In the genomic region with DNA sequence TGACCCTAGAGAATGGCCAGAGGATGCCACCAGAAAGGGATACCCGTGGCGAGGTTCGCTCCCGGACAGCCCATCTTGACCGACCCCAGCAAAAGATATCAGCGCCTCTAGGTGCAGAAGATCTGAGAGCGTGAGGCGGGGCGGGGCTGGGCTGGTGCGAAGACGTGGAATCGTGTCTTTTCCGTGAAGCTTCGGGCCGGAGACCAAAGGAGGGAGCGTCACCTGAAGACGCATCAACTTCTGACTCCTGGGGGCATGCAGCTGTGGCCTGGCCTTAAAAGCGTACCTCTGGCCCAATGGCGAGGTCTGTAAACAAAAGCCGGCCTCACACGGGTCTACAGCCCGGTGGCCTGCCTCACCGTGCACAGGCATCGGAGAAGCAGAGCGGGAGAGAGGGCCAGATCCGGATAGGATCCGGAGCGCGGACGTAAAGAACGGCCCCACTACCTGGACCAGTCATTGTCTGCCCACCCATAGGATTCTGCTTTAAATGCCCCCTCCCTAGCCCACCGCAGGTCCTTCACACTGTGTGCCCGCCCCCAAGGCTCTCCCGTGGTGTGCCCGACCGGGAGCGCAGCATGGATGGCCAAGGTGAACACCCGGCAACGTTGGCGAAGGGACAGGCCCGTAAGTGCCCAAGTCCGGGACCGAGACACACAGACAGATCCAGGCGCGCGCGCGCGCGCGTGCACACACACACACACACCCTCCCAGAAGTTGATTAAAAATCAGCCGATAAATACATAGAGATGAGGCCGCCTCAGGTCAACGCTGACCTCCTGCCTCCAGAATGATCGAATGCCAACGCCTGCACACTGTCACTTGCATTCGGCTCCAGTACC, we compare ENCODE assay signal across 8 mouse cellular contexts. TPM values are rescaled to one million over a fixed set of nuclear protein-coding genes. Genes with fewer than 3 reads are reported as not detected.
DNase-seq lines count a peak whose midpoint lies in the region; ATAC-seq and TF ChIP-seq lines count a peak whose summit lies in the region.

No protein-coding gene starts in this region.

- no peaks in the 10 kb centered on the region for H3K27me3 ChIP-seq in heart, embryonic 15.5 days
- peaks cover 10% of the 10 kb centered on the region for H3K27me3 ChIP-seq in liver, embryonic 14.5 days (ENCODE audit: control insufficient read depth, insufficient read depth, low read length)
- H3K27me3 ChIP-seq in neural tube, embryonic 12.5 days (replicated peaks): no peaks in the 10 kb centered on the region
- no peaks in the 10 kb centered on the region for H3K27me3 ChIP-seq in thymus, adult 2 months (ENCODE audit: control insufficient read depth, insufficient read depth, low read length)

- H3K27ac ChIP-seq in heart, embryonic 15.5 days: peak overlapping the region; percentile 72
- no peak overlapping the region for H3K27ac ChIP-seq in liver, embryonic 14.5 days
- peak overlapping the region; percentile 71 for H3K27ac ChIP-seq in neural tube, embryonic 12.5 days
- H3K27ac ChIP-seq in thymus, adult 2 months (ENCODE audit: control insufficient read depth, insufficient read depth, low read length): no peak overlapping the region

- H3K9me3 ChIP-seq in heart, embryonic 15.5 days (replicated peaks): no peaks in the 10 kb centered on the region
- H3K9me3 ChIP-seq in liver, embryonic 14.5 days (ENCODE audit: control insufficient read depth, low read length): no peaks in the 10 kb centered on the region
- no peaks in the 10 kb centered on the region for H3K9me3 ChIP-seq in neural tube, embryonic 12.5 days

- TF ChIP-seq POLR2A in thymus, adult 2 months (IDR thresholded peaks at IDR 0.05; ENCODE audit: control insufficient read depth, extremely low read depth, insufficient read depth, low read length, poor library complexity): no peak

- ATAC-seq in heart, embryonic 15.5 days (replicated peaks; ENCODE audit: insufficient number of reproducible peaks, insufficient read depth, low FRiP score, low read depth): no peak
- ATAC-seq in liver, embryonic 14.5 days (ENCODE audit: insufficient read depth): peak; percentile 1; the same call in 1 of the 2 replicates
- peak; percentile 18 for ATAC-seq in neural tube, embryonic 12.5 days (ENCODE audit: low FRiP score, low read depth)

- no peak for TF ChIP-seq CTCF in liver, embryonic 14.5 days (IDR thresholded peaks at IDR 0.05; ENCODE audit: low read depth)
- no peak for TF ChIP-seq CTCF in thymus, adult 2 months (IDR thresholded peaks at IDR 0.05; ENCODE audit: borderline replicate concordance, control insufficient read depth, extremely low read depth, insufficient read depth, low read length, poor library complexity)

- peak overlapping the region; percentile 78 for H3K9ac ChIP-seq in heart, embryonic 15.5 days
- H3K9ac ChIP-seq in liver, embryonic 14.5 days (replicated peaks): peak overlapping the region; percentile 62
- peak overlapping the region; percentile 82 for H3K9ac ChIP-seq in neural tube, embryonic 12.5 days

- peak overlapping the region; percentile 98 for H3K4me2 ChIP-seq in heart, embryonic 15.5 days
- H3K4me2 ChIP-seq in liver, embryonic 14.5 days (ENCODE audit: low read depth): peak overlapping the region; percentile 87
- H3K4me2 ChIP-seq in neural tube, embryonic 12.5 days (replicated peaks): peak overlapping the region; percentile 91

- H3K36me3 ChIP-seq in heart, embryonic 15.5 days: no peaks in the 10 kb centered on the region
- H3K36me3 ChIP-seq in liver, embryonic 14.5 days (replicated peaks; ENCODE audit: control insufficient read depth, insufficient read depth, low read depth): no peaks in the 10 kb centered on the region
- no peaks in the 10 kb centered on the region for H3K36me3 ChIP-seq in neural tube, embryonic 12.5 days
- H3K36me3 ChIP-seq in thymus, adult 2 months (ENCODE audit: control insufficient read depth, insufficient read depth, low read length): no peaks in the 10 kb centered on the region

- H3K4me1 ChIP-seq in heart, embryonic 15.5 days (replicated peaks): peaks cover 27% of the 10 kb centered on the region
- peaks cover 11 to 14% of the 10 kb centered on the region in 2 experiments for H3K4me1 ChIP-seq in liver, embryonic 14.5 days (replicated peaks; ENCODE audit: control insufficient read depth in 2 of 2, insufficient read depth in 2 of 2, low read length in 1 of 2)
- peaks cover 32% of the 10 kb centered on the region for H3K4me1 ChIP-seq in neural tube, embryonic 12.5 days
- peaks cover 22% of the 10 kb centered on the region for H3K4me1 ChIP-seq in thymus, adult 2 months (replicated peaks; ENCODE audit: control insufficient read depth, insufficient read depth, low read length)

- TF ChIP-seq EP300 in liver, embryonic 14.5 days (IDR thresholded peaks at IDR 0.05; ENCODE audit: low read depth): no peak

- WGBS in heart, embryonic 15.5 days: under 1% methylated on average over 57 of the region's 57 CpGs
- WGBS in liver, embryonic 14.5 days (ENCODE audit: insufficient replicate concordance): under 1% methylated on average over 57 of the region's 57 CpGs
- WGBS in neural tube, embryonic 12.5 days: under 1% methylated on average over 57 of the region's 57 CpGs
- under 1% methylated on average over 57 of the region's 57 CpGs for WGBS in thymus, adult 2 months

- peak; percentile 54 for DNase-seq in 416B (ENCODE audit: low read depth)
- DNase-seq in adrenal gland, adult 2 months: peak; percentile 77
- peak; percentile 70 for DNase-seq in embryo, embryonic 11 days
- DNase-seq in kidney, postnatal 25 days: peak; percentile 45 to 67
- DNase-seq in liver, embryonic 14.5 days (ENCODE audit: low read depth in 3 of 3, low spot score in 3 of 3): peak in 2 of 3 experiments; percentile 22 to 25
- DNase-seq in thymus, adult 2 months: peak; percentile 52

- H3K4me3 ChIP-seq in heart, embryonic 15.5 days: peak overlapping the region; percentile 68
- H3K4me3 ChIP-seq in liver, embryonic 14.5 days (ENCODE audit: insufficient read depth in 1 of 2, low read depth in 2 of 2, low read length in 2 of 2): peak overlapping the region; percentile 63 to 68
- peak overlapping the region; percentile 52 for H3K4me3 ChIP-seq in neural tube, embryonic 12.5 days
- peak overlapping the region; percentile 58 for H3K4me3 ChIP-seq in thymus, adult 2 months (ENCODE audit: control insufficient read depth, insufficient read depth, low read length)

RNA-seq across cellular contexts. Expression of a gene that starts 0.8 kb away (rescaled TPM):
- 10 to 100 TPM; 70.3 to 76.2 TPM for total RNA-seq in adrenal gland, adult 2 months (2021)
- polyA plus RNA-seq in adrenal gland, adult 2 months (2012; rRNA removed): 9.5 and 10.4 TPM in 2 replicates
- 7.6 and 8.1 TPM in 2 replicates for polyA plus RNA-seq in heart, embryonic 15.5 days (2015; fragmentation: Nextera tagmentation; extraction: Ambion mirVana)
- 1.0 and 1.6 TPM in 2 replicates for polyA plus RNA-seq in liver, embryonic 14.5 days (2012; rRNA removed)
- 4.2 and 6.0 TPM in 2 replicates for polyA plus RNA-seq in liver, embryonic 14.5 days (2014; fragmentation: Nextera tagmentation; extraction: Ambion mirVana)
- 15.7 and 22.2 TPM in 2 replicates for polyA plus RNA-seq in neural tube, embryonic 12.5 days (2016; fragmentation: Nextera tagmentation; extraction: Ambion mirVana)
- 14.1 and 17.8 TPM in 2 replicates for polyA plus RNA-seq in thymus, adult 2 months (2012; rRNA removed)

Comparison
In these comparisons a context has a peak if more than half of its experiments do, and no peak if none do; other contexts are left out.
1. DNase-seq: peak in every context shown above with its lines; median percentile 77 in adrenal gland, adult 2 months; 70 in embryo, embryonic 11 days; 56 in kidney, postnatal 25 days; 54 in 416B; 52 in thymus, adult 2 months; 24 in liver, embryonic 14.5 days.
2. H3K27ac ChIP-seq: peak in heart, embryonic 15.5 days (single experiment) and neural tube, embryonic 12.5 days (single experiment); none in liver, embryonic 14.5 days (single experiment) and thymus, adult 2 months (single experiment).
3. Peak in every context shown above with its lines, with median percentiles within 50 percentile points of each other: H3K4me2 ChIP-seq, H3K4me3 ChIP-seq and H3K9ac ChIP-seq.